Mouse (Mus musculus) gastrocnemius, postnatal 10 days (tissue): ENCODE measurements at regions not wholly inside any gene's neighbourhood (a gene's known extent, or its start where the extent isn't known, plus 50 kb on each side); places are given as distances from the start of the nearest gene placed in this dataset.
A peak's percentile ranks its signal among the peaks of the same experiment; 100 is the strongest.

ENCODE experiments used
- DNase-seq: peaks from one replicate; pipeline ENCODE4 v3.0.0; 2021; ENCODE audit warnings: mixed read lengths

DNA sequence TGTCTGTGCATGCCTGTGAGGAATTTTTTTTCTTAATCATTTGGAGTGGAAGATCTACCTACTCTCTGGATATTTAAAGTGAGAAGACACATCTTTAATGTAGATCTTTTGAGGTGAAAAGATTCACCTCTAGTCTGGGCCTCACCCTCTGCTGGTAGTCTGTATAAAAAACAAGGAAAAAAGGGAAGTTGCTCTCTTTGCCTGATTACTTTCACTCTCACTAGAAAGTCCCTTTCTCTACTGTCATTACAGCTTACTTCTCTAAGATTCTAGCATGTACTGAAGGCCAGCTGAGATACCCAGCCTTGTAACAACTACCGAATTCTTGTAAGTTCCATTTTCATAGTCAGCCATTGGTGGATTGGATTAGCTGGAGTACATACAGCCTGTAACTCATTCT is 3791.9 kb downstream of the 9330182O14Rik start:
- no peak for DNase-seq

GRCm38 (mm10) chr15:43933608-43934007 is 3799.4 kb downstream of the 9330182O14Rik start:
- no peak for DNase-seq

- no peak for DNase-seq
These were observed 3806.3 kb downstream of the 9330182O14Rik start for GRCm38 (mm10) chr15:43940424-43940823.

DNA sequence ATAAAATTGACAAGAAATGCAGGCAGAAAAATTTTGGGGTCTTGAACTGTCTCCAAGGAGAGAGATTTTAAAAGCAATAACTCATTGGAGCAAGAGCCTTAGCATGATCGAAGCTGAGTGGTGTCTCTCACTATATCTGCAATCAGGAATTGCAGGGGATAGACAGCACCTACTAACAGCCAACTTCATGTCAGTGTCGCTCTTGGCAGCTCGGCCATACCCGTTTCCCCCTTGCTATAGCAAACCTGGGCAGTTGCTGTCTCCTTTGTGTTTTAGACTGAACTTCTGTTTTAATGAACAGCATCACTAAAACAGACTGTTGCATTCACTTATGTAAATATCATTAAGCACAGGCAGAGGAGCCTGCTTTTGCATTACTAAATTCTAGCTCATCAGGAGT is 3806.7 kb downstream of the 9330182O14Rik start:
- DNase-seq: no peak

- DNase-seq: no peak
These were observed 3808.0 kb downstream of the 9330182O14Rik start for GRCm38 (mm10) chr15:43942002-43942660.

DNA sequence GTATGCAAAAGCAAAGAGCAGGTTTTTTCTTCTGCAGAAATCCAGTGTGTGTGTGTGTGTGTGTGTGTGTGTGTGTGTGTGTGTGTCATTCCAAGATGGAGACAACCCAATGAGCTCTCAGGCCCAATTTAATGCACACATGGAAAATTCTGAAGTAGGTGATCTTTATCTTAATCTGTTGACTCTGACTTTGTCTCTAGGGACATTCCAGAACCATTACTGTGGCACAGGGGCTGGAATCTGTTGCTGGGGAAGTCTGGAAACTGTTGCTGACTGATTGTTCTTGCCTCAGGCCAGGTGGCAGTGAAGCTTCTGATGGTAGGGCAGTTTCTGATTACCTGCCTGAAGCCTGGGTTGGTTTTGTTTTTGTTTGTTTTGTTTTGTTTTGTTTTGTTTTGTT is 3850.8 kb downstream of the 9330182O14Rik start:
- DNase-seq: no peak

DNA sequence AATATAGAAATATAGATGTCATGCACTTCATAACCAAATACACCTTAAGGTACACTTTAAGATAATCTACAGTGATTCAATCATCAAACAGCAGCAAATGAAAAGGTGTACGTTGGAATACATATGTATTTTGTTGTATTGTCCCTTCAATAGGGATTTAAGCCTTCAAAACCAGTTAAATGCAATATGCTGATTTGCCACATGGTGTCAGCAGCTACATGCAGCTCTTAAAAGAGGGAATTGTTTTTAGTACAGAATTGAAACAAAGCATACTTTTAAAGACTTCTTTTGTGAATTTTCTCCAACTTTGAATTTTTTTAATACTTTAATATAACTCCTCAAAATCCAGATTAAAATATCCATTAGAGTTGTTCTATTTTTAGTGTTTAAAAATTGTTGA is 3857.1 kb downstream of the 9330182O14Rik start:
- no peak for DNase-seq

GRCm38 (mm10) chr15:43992936-43993335 is 3858.8 kb downstream of the 9330182O14Rik start:
- DNase-seq: no peak

GRCm38 (mm10) chr15:44026468-44027028 is 3892.4 kb downstream of the 9330182O14Rik start:
- DNase-seq: no peak

DNA sequence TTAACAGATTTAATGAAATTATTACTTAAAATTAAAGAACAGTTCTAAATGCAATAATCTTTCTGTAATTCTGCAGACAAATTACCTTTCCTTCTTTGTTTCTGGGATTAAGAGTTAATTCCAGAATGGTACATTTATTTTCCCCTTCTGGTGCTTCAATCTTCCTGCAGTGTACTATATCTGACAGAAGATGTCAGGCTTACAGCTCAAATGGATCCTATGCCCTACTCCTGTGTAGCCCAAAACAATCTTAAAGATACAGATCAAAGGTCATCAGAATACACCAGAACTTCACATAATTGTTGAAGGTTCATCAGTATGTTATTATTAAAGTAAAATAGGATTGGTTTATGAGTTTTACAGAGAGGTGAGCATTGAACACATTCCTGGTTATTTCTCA is 3901.7 kb downstream of the 9330182O14Rik start:
- no peak for DNase-seq

- DNase-seq: no peak
These were observed 3903.7 kb downstream of the 9330182O14Rik start for GRCm38 (mm10) chr15:44037893-44038292.

GRCm38 (mm10) chr15:44050565-44051274 is 3916.6 kb downstream of the 9330182O14Rik start:
- no peak for DNase-seq

GRCm38 (mm10) chr15:44064855-44065254 is 3930.7 kb downstream of the 9330182O14Rik start:
- DNase-seq: no peak

DNA sequence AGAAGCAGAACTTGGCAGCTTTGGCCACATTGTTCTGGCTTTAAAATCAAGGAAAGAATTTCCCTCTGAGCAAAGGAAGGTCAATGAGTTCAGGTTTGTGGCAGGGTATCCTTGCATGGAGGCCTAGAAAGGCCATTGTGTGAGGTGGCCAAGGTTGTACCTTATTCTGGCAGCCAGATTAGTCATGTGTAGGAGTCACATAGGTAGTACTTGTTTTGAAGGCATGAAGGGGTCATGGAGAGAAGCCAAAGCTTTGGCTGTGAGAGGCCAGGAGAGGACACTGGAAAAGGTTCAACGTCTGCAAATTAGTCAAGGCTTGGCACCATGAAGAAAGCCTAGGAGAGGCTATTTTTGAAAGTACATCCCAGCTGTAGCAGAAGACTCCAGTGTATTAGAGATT is 3949.5 kb downstream of the 9330182O14Rik start:
- DNase-seq: no peak

GRCm38 (mm10) chr15:44112328-44112944 is 3978.3 kb downstream of the 9330182O14Rik start:
- DNase-seq: peak; percentile 9

DNA sequence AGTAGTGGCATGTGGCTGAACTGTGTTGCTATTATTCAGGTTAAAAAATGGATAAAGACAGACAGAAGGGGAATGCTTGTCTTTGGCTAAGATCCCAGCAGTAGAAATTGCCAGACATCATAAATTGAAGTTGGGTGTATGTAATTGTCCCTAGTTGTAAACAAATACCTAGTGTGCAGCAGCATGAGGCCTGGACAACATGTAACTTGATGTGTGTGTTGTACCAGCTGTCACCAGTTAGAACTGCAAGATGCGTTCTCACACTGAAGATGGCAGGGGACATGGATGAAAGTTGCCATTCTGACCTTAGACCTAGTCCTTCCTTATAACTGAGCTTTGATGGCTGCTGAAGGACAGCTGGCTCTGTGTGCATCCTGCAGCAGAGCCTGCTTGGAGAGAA is 4000.0 kb downstream of the 9330182O14Rik start:
- no peak for DNase-seq
